Mouse (Mus musculus): Measurements from ENCODE around the gene Tex26.

DNA sequence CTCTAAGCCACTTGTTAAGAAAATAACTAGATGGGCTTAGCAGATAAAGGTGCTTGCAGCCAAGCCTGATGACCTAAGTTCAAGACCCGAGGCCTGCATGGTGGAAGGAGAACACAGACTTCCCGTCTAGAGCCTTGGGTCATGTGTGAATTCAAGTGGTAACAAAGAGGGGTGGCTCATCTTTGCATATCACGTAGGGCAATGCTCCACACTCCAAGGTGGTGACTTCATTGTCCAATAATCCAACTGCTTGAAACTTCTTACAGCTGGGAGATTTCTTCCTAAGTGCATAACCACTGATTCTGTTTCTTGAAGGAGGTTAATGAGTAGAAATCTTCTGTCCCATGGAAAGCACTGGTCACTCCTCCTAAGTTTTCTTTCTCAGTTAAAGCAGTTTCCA lies 22.6 kb downstream of the Tex26 start:
- no peak for TF ChIP-seq CTCF (conservative IDR thresholded peaks at IDR 0.05; ENCODE audit: low read length)
- no peak for TF ChIP-seq POU5F1 (IDR thresholded peaks at IDR 0.05; ENCODE audit: borderline replicate concordance, low read length)
- no peak for TF ChIP-seq NANOG (IDR thresholded peaks at IDR 0.05; ENCODE audit: borderline replicate concordance, low read length)

All from E14TG2a.4 (cell line).